Mouse (Mus musculus) midbrain, postnatal 0 days (tissue): ENCODE results near the gene Rwdd2b. TPM values are rescaled to one million over a fixed set of nuclear protein-coding genes. Genes with fewer than 3 reads are reported as not detected.

ENCODE experiments used
- ATAC-seq: fragments of 200-750 bp; cut with Nextera tagmentation; 2 replicates; pipeline ENCODE4 v1.8.0; 2017; ENCODE audit warnings: moderate number of reproducible peaks, mild to moderate bottlenecking, moderate TSS enrichment, moderate library complexity; ENCODE audit not compliant: low FRiP score
- DNase-seq: peaks from one replicate; pipeline ENCODE4 v3.0.0-alpha.2; 2015; ENCODE audit warnings: low spot score
- H3K27ac ChIP-seq: fragments of 300-500 bp; sonication (generic); 2 replicates; pipeline ENCODE4 v1.5.1; 2014; ENCODE audit warnings: low read depth, mild to moderate bottlenecking, low read length, mixed read lengths
- H3K27me3 ChIP-seq: fragments of 300-500 bp; sonication (generic); 2 replicates; pipeline ENCODE4 v1.6.1; 2014; ENCODE audit warnings: low read length, control low read depth, mixed read lengths; ENCODE audit not compliant: insufficient read depth
- H3K36me3 ChIP-seq: fragments of 300-500 bp; sonication (generic); 2 replicates; pipeline ENCODE4 v1.6.1; 2014; ENCODE audit warnings: low read length, control low read depth, mixed read lengths; ENCODE audit not compliant: insufficient read depth
- H3K4me1 ChIP-seq: fragments of 300-500 bp; sonication (generic); 2 replicates; pipeline ENCODE4 v1.6.1; 2014; ENCODE audit warnings: mild to moderate bottlenecking, control low read depth, antibody characterized with exemption, low read length, mixed read lengths; ENCODE audit not compliant: insufficient read depth
- H3K4me2 ChIP-seq: fragments of 300-500 bp; sonication (generic); 2 replicates; pipeline ENCODE4 v1.6.1; 2014; ENCODE audit warnings: low read depth, mild to moderate bottlenecking, low read length, mixed read lengths; ENCODE audit not compliant: poor library complexity, severe bottlenecking
- H3K4me3 ChIP-seq: fragments of 300-500 bp; sonication (generic); 2 replicates; pipeline ENCODE4 v1.5.1; 2014; ENCODE audit warnings: low read depth, mild to moderate bottlenecking, low read length, moderate library complexity
- H3K9ac ChIP-seq: fragments of 300-500 bp; sonication (generic); replicated peaks from 2 replicates; pipeline ENCODE4 v1.6.1; 2014; ENCODE audit warnings: mild to moderate bottlenecking, low read length, moderate library complexity, mixed read lengths; ENCODE audit not compliant: poor library complexity, severe bottlenecking
- H3K9me3 ChIP-seq: fragments of 300-500 bp; sonication (generic); 2 replicates; pipeline ENCODE4 v1.6.1; 2016; ENCODE audit warnings: low read length, control low read depth
- CTCF ChIP-seq: IDR thresholded peaks from 2 replicates; pipeline ENCODE4 v1.5.1; 2016; ENCODE audit warnings: antibody characterized with exemption, mild to moderate bottlenecking
- WGBS: fragments of 180-500 bp; shearing (Covaris S2); extraction: QIAGEN DNeasy Blood & Tissue Kit; methylation state at CpG from one replicate; pipeline ENCODE4 v1.1.7; 2014; 5-methylcytosine and 5-hydroxymethylcytosine counted together
- polyA plus RNA-seq: library from polyadenylated mRNA; unstranded; fragments of >200 nt; fragmentation: Nextera tagmentation; extraction: Ambion mirVana; gene quantifications from 2 replicates; pipeline ENCODE4 v1.2.1, GENCODE M21; 2015
- total RNA-seq: library from RNA; depleted of rRNA; stranded (reverse); fragments of >200 nt; gene quantifications from 2 replicates; pipeline ENCODE4 v1.2.3, GENCODE M21; 2014

Rwdd2b gene
- total and polyA plus RNA-seq, 2 experiments from 2014 or later = 7.9 to 17.0 TPM

DNA sequence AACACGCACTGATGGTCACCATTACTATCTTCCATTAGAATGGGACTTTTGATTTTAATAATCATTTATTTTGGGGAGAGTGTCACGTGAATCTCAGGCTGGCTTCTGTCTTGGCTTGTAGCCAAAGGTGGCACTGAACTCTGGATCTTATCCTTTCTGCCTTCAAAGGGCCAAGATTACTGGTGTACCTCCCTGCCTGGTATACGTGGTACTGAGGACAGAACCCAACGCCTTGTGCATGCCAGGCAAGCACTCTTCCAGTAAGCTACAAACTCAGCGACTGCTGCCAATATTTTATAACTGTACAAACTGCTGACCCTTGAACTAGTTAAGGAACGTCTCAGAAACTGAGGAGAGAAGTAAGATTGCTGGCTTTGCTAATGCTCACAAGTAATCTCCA is 5.4 kb downstream of the Rwdd2b start:
- H3K27me3 ChIP-seq = no peaks in the 10 kb centered on the region
- ATAC-seq = no peak
- no peak for DNase-seq
- no peaks in the 10 kb centered on the region for H3K4me1 ChIP-seq
- H3K27ac ChIP-seq = no peak overlapping the region
- no peak overlapping the region for H3K9ac ChIP-seq
- H3K36me3 ChIP-seq = 0 out of 2 replicates have a peak, but pooled peaks cover 4% of the 10 kb centered on the region
- TF ChIP-seq CTCF = no peak
- no peak overlapping the region for H3K4me2 ChIP-seq
- H3K4me3 ChIP-seq = no peak overlapping the region
- H3K9me3 ChIP-seq = no peaks in the 10 kb centered on the region
- WGBS = 82% methylated on average over 6 of the region's 6 CpGs

DNA sequence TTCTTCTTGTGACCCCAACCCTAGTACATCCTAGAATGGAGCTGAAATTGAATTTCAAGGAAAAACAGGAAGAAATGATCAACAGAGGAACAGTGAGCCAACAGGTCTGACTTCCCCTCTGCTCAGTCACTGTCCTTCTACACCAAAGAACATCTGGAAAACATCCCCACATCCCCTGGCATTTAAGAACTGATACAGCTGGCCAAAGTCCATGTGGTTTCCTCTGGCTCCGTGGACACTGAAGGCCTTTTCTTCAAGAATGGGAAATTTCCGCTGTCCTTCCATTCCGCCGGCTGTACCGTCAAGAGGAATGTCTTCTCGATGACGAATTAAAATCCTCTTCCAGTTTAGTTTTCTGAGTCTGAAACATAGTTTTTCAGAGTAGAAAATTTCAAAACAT is 6.1 kb downstream of the Rwdd2b start:
- no peak overlapping the region for H3K4me2 ChIP-seq
- no peak for DNase-seq
- H3K36me3 ChIP-seq = 0 out of 2 replicates have a peak, but pooled peaks cover 4% of the 10 kb centered on the region
- TF ChIP-seq CTCF = no peak
- no peak overlapping the region for H3K9ac ChIP-seq
- H3K27me3 ChIP-seq = no peaks in the 10 kb centered on the region
- H3K9me3 ChIP-seq = no peaks in the 10 kb centered on the region
- WGBS = 94% methylated on average over 7 of the region's 7 CpGs
- no peak overlapping the region for H3K27ac ChIP-seq
- no peak for ATAC-seq
- H3K4me1 ChIP-seq = no peaks in the 10 kb centered on the region
- no peak overlapping the region for H3K4me3 ChIP-seq

DNA sequence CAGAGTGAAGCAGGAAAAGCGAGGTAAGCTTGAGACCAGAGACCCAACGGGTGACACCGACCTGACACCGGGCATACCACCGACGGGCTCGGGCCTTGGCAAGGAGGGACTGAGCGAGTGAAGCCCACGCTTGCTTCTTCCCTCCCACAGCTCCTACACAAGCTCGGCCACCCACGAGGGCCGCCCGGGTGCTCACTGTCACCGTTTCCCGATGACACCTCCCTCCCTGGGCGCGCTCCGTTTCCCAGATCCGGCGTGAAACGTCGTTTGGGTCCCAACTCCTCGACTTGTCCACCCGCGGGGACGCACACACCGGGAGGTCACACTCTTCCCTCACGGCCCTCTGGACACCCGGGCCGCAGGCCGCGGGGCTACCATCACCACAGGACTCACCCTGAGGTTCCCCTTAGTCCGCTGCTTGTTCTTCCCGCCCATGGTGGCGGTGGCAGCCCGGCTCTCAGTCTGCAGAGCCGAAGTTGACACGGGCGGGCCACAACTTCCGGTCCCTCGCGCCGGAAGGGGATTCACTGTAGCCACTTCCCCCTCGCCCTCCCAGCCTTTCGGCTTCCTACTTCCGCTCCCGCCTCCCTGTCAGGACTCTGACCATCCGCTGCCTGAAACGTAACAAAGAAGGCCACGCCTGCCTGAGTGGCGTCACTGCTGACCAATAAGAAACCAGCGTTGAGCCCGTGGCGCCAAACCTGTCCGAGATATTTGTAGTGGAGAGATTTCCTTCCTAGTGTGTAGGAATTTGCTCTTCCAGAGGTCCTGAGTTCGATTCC is 8.1 kb downstream of the Rwdd2b start, which contains the start of gene Ltn1:
Gene Ltn1, minus strand, starts transcription at position 580 of the 782 bp plus-strand sequence.
- H3K4me3 ChIP-seq = peak within 1 kb of the TSS; percentile 93
- peak; percentile 99 for DNase-seq
- H3K9ac ChIP-seq = peak within 1 kb of the TSS; percentile 85
- H3K36me3 ChIP-seq = 0 out of 2 replicates have a peak, but pooled peaks cover 4% of the 10 kb centered on the region
- H3K4me1 ChIP-seq = no peaks in the 10 kb centered on the region
- H3K27ac ChIP-seq = peak within 1 kb of the TSS; percentile 68
- ATAC-seq = peak; percentile 99
- H3K4me2 ChIP-seq = peak within 1 kb of the TSS; percentile 86
- WGBS = under 1% methylated on average over 56 of the region's 56 CpGs
- TF ChIP-seq CTCF = no peak
- H3K9me3 ChIP-seq = no peaks in the 10 kb centered on the region
- no peaks in the 10 kb centered on the region for H3K27me3 ChIP-seq

DNA sequence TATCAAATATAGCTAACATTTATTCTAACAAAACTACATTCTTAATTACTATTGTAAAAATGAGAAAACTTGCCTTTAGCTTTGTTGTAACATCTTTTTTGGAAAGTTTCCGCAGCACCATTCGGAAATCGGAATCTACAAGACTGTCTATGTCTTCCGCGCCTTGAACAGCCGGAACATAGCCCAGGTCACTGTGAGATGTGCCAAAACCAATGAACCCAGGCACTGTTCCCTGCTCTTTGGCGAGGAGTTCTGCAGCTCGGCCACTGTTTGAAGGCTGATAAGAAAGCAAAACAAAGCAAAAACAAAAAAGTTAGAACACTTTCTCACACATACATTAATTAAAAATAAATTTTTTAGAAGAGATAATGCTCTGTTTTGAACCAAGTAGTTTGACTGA is 12.9 kb downstream of the Rwdd2b start:
- H3K9ac ChIP-seq = no peak overlapping the region
- no peak overlapping the region for H3K4me3 ChIP-seq
- H3K9me3 ChIP-seq = no peaks in the 10 kb centered on the region
- TF ChIP-seq CTCF = no peak
- DNase-seq (no peak), ATAC-seq (no peak)
- peaks cover 30% of the 10 kb centered on the region for H3K36me3 ChIP-seq
- H3K4me1 ChIP-seq = no peaks in the 10 kb centered on the region
- H3K4me2 ChIP-seq = no peak overlapping the region
- no peak overlapping the region for H3K27ac ChIP-seq
- 96% methylated on average over 8 of the region's 8 CpGs for WGBS
- no peaks in the 10 kb centered on the region for H3K27me3 ChIP-seq

DNA sequence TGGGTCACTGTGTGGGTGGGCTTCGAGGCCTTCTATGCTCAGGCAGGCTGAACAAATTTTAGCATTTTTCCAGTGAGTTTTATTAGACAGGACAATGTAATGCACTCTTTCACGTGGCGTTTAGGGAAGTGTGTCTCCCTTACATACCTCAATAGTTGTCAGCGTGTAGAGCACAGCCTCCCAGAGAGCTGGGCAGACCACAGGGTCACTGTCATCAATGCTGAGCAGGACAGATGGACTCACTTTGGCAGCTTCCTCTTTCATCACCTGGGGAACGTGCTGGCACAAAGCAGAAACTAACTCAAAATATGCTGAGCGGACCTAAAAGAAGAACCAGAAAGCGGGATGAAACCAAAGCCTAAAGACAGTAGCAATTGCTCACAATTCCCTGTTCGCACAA is 19.7 kb downstream of the Rwdd2b start:
- H3K9me3 ChIP-seq = peaks cover 3% of the 10 kb centered on the region; the same call in 1 of the 2 replicates
- 96% methylated on average over 8 of the region's 8 CpGs for WGBS

DNA sequence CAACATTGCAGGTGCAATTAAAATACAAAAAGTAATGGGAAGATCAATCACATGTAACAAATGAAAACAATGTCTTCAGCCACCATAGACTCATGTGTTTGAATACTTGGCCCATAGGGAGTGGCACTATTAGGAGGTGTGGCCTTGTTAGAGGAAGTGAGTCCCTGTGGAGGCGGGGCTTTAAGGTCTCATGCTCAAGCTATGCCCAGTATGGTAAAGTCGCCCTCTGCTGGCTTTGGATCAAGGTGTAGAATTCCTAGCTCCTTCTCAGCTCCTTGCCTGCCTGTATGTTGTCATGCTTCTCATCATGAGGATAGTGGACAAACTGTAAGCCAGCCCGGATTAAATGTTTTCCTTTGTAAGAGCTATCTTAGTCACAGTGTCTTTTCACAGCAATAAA is 35.4 kb downstream of the Rwdd2b start:
- 83% methylated on average over 3 of the region's 3 CpGs for WGBS
- Histone ChIP-seq H3K27ac (no peak overlapping the region), H3K9ac (no peak overlapping the region), H3K9me3 (no peaks in the 10 kb centered on the region), H3K27me3 (no peaks in the 10 kb centered on the region), H3K4me2 (no peak overlapping the region), H3K36me3 (peaks cover 48% of the 10 kb centered on the region), H3K4me3 (no peak overlapping the region), H3K4me1 (no peaks in the 10 kb centered on the region)
- ATAC-seq (no peak), DNase-seq (no peak)
- peak; percentile 15; the same call in 1 of the 2 replicates for TF ChIP-seq CTCF

More for the DNA sequence above, 19.7 kb downstream of the Rwdd2b start:
- no peak for TF ChIP-seq CTCF
- ATAC-seq (no peak), DNase-seq (no peak)
- H3K27ac ChIP-seq = no peak overlapping the region
- H3K4me1 ChIP-seq = no peaks in the 10 kb centered on the region
- H3K36me3 ChIP-seq = peaks cover 61% of the 10 kb centered on the region
- H3K4me3 ChIP-seq = no peak overlapping the region
- H3K4me2 ChIP-seq = no peak overlapping the region
- H3K27me3 ChIP-seq = no peaks in the 10 kb centered on the region
- no peak overlapping the region for H3K9ac ChIP-seq
